Mouse (Mus musculus): ENCODE data around the gene Gm10964.

DNA sequence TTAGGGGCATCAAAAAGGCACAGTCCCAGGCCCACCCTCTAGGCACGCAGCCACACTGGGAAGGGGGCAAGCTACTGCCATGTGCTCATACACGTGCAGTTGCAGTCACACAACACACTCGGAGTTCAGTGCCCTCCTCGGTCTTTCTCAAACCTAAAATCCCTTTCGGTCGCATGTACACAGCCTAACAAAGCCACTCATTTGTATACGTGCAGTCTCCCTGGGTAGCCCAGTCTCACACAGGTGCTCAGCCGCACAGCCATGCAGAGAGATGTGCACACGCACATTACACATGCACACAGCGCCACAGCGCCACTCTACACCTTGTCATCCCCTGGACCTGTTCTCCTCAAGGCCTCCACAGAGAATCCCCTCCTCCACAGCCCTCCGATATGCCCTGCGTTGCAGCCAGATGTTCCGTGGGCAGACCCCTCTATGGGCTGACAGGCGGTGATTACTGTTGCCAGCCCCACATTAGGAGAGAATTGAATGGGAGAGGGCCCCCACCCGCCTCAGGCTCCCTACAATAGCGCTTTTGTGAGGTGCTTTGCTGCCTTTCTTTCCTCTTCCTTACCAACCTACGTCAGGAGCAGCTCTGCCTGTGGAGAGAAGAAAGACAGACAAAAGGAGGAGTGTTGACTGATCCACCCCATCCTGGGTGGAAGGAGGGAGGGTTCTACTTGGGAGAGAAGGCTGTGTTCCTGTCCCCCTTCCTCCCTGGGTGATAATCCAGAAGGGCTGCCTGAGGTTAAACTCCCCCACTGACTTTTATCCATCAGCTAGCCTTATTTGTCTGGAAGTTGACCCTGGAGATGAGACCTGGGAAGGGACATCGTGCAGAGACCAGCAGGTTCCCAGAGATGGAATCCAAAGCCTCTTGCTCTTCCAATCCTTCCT is 5.1 kb upstream of the Gm10964 start:
- TF ChIP-seq POLR2A (IDR thresholded peaks at IDR 0.05; ENCODE audit: borderline replicate concordance, low read depth, low read length) (no peak), CTCF (IDR thresholded peaks at IDR 0.05; ENCODE audit: low read depth, low read length) (no peak)
